Mouse (Mus musculus) central nervous system, embryonic 14 days (tissue): ENCODE data around the gene Slc9a9. TPM values are rescaled to one million over a fixed set of nuclear protein-coding genes. Genes with fewer than 3 reads are reported as not detected.

Source experiments
- polyA plus RNA-seq: library from polyadenylated mRNA; depleted of rRNA; stranded (reverse); fragments of >200 nt; gene quantifications from 2 replicates; pipeline ENCODE4 v1.2.3, GENCODE M21; 2012; rRNA removed

Gene Slc9a9
- 3.8 and 5.2 TPM in 2 replicates for polyA plus RNA-seq

GRCm38 (mm10) chr9:94669791-94670577, at the start of gene Slc9a9:
Gene Slc9a9, plus strand, starts transcription at chr9:94669909.

Other genes with a start within 250 kb of the Slc9a9 start
- gene 1190002N15Rik, start 131.8 kb upstream of the Slc9a9 start, polyA plus RNA-seq, result 21.4 and 27.7 TPM in 2 replicates